Mouse (Mus musculus): ENCODE measurements around the gene Sh3gl3.

Gene Sh3gl3

GRCm38 (mm10) chr7:82173540-82173939, at the start of gene Sh3gl3:
TSS of gene Sh3gl3 (plus strand) at chr7:82173840.
- no peak for DNase-seq (ENCODE audit: low spot score)

DNA sequence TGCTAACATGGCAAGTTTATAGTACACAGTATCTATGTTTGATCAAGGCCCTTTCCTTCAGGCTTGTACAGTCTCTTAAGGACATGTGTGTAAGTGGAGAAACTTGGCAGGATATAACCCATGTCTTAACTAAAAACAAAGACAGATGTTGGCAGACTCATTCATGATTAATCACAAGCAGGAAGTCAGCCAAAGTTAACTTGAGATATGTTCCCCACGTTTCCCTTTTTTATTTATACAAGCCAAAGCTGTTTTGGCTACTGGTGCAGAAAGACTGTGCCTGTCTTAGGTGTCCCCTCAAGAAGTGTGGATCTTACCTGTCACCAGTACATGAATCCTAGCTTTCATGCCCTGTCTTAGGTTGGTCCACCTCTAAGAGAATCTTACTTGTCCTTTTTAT, 35.4 kb upstream of the Sh3gl3 start:
- DNase-seq (ENCODE audit: low spot score), result peak; percentile 11

- no peak for DNase-seq (ENCODE audit: low spot score)
These were observed 26.5 kb upstream of the Sh3gl3 start for GRCm38 (mm10) chr7:82147151-82147550.

DNA sequence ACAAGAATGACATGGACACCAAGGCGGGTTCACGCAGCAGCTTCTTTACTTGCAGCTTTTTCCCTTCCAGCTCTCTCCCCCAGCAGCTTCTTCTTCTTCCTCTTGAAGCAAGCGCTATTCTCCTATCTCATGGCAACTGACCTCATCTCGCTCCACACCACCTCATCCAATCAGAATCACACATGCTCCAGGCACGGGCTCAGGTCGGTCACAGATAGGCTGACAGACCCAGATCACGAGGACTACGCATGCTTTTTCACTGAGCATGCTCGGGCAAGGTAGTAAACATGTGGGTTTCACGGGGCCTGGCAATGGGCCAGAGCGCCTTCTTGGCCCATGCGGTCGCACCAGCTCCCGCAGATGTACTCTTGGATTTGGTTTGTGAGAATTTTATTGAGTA, 9.0 kb upstream of the Sh3gl3 start:
- DNase-seq (ENCODE audit: low spot score), result no peak

DNA sequence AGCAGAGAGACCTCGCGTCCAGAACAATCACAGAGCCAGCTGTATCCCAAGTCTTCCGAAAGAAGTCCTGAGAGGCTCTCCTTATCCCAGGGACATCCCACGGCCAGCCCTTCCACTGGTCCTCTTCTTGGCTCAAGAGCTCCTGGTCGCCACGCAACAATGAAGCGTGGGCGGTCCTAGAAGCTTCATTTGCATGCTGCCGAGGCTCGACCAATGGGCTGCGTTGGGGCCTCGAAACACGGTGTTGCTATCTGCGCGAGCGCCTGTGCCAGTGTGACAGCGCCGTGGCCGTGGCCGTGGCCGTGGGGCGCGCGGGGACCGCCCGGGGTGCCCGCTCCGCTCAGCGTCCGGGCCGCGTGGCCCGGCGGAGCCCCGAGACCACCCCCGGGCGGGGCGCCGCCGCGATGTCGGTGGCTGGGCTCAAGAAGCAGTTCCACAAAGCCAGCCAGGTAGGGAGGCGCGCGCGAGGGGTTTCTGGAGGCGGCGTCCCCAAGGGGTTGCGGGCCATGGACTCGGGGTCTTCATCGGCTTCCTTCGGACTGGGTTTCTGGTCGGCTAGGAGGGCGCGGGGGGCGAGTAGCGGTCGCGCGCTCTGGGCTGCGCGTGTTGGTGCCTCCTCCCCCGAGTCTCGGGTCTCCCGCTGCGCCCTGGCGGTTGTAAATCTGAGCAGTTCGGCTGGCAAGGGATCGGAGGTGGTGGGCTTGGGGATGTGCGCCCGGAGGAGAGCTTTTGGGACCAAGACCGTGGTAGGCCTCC, 1.1 kb downstream of the Sh3gl3 start:
- peak; percentile 22 for DNase-seq (ENCODE audit: low spot score)

DNA sequence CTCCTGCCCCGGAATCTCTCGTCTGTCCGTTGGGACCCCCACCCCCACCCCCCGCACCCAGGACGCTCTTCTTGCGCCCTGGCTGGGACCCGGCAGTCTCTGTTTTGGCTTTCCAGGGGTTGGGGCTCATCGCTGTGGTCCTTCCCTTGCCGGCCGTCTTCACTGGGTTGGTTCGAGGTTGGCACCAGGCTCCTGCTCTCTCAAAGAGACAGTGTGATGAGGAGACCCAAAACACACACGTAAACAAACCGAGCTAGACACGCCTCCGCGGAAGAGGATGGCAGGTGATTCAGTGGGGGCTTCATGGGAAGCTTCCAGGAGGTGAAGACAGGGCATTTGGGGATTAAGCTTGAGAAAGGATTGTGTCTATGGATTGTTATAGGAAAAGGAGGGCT, 1.7 kb downstream of the Sh3gl3 start:
- DNase-seq (ENCODE audit: low spot score), result no peak

DNA sequence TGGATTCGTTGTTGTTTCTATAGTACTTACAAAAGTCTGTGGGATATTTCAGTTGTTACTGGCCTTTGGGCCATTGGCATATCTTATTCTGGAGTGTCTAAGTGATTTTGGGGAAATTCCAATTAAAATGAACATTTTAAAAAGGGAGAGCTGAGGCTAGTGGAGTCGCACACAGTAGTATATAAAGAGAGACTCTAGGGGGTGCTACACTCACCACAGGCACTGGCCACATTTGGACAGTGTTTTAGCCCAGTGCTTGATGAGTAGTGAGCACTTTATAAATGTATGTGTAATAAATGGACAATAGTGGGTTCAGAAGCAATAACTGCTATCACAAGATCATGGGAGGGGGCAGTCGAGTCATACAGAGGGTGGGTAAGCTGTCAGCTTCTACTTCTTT, 2.6 kb downstream of the Sh3gl3 start:
- DNase-seq (ENCODE audit: low spot score), result no peak

DNA sequence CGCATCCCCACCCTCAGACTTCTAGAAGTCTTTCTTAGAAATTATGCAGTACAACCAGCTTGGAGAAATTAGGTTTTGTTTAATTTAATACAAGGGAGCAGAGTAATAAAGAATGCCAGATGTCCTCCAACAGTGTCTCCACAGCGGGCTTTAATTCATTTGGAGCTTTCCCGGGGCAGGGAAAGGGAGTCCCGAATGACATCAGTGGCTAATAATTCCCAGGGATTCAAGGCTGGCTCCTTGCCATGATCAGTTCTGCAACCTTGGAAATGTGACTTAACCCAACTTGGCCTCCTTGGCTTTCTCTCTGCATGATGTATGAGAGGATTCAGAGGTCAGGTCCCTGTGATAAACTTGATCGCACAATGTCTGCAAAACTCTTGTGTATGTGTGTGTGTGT, 3.7 kb downstream of the Sh3gl3 start:
- DNase-seq (ENCODE audit: low spot score), result peak; percentile 7

GRCm38 (mm10) chr7:82180919-82181318, 7.3 kb downstream of the Sh3gl3 start:
- no peak for DNase-seq (ENCODE audit: low spot score)

- no peak for DNase-seq (ENCODE audit: low spot score)
These were observed 9.1 kb downstream of the Sh3gl3 start for GRCm38 (mm10) chr7:82182781-82183180.

GRCm38 (mm10) chr7:82191604-82192003, 18.0 kb downstream of the Sh3gl3 start:
- DNase-seq (ENCODE audit: low spot score), result no peak

DNA sequence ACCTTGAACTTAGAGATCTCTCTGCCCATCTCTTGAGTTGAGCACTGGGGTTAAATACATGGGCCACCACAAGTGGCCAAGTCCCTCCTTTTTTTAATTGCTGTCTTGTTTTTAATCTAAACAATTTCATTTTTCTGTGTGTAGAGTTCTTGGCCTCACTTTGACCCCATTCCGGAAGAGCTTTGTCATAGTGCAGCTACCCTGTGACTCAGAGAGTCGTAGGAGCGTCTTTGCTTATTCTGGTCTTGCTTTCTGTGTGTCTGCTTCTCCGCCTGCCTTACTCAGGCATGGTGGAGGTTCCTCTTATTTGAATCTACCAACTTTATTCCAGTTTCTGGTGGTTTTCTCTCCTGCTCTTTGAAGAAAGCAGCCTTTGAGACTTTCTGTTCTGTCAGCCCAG, 18.9 kb downstream of the Sh3gl3 start:
- DNase-seq (ENCODE audit: low spot score), result peak; percentile 8

DNA sequence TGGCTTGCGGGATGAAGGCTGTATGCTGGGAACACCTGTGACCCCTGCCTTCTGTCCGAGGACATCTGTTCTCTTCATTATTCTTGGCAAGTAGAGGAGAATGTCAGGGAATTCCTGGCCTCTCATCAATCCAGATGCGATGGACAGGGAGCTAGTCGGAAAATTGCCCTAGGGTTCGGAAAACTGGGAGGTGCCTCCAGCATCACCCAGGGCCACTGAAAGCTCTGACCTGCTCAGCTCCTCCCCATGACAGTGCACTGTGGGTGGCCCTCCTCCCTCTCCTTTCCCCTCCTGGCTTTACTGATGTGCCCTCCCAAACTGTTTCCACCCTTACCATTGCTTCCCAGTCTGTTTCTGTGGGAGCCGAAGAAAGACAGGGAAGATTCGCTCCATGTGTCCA, 29.5 kb downstream of the Sh3gl3 start:
- no peak for DNase-seq (ENCODE audit: low spot score)

DNA sequence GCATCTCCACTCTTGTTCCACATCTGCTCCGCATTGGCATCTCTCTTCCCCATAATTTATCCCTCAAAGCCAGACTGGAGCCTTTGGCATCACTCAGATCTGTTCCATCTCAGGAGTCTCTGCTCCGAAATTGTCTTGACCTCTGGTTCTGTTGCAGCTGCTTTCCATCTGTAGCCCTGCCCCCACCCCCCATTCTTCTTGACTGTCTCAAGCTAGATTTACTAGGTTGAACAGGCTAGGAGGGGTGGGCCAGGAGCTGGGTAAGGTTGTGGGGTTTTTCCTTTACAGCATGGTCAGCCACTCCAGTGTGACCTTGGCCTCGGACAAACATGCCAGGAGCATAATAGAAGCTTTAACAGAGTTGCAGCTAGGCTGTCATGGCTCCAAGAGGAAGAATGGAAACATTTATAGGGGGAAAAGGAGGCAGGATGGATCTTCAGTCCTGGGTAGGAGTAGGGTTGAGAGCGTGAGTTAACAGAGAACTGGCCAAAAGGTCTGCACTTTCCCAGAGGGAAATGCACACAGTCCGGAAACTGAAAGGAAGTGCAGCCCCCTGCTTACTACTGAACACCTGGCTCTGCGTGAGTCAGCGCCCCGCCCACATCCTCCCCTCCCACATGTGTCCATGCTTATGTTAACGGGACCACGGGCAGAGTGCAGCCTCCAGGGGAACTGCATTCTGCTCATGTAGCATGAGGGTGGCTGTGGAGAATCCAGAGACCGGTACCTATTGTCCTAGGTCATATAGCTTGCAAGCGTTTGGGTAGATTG, 30.6 kb downstream of the Sh3gl3 start:
- no peak for DNase-seq (ENCODE audit: low spot score)

- DNase-seq (ENCODE audit: low spot score), result no peak
These were observed 31.3 kb downstream of the Sh3gl3 start for GRCm38 (mm10) chr7:82204975-82205374.

GRCm38 (mm10) chr7:82206787-82207186, 33.1 kb downstream of the Sh3gl3 start:
- DNase-seq (ENCODE audit: low spot score), result no peak

DNA sequence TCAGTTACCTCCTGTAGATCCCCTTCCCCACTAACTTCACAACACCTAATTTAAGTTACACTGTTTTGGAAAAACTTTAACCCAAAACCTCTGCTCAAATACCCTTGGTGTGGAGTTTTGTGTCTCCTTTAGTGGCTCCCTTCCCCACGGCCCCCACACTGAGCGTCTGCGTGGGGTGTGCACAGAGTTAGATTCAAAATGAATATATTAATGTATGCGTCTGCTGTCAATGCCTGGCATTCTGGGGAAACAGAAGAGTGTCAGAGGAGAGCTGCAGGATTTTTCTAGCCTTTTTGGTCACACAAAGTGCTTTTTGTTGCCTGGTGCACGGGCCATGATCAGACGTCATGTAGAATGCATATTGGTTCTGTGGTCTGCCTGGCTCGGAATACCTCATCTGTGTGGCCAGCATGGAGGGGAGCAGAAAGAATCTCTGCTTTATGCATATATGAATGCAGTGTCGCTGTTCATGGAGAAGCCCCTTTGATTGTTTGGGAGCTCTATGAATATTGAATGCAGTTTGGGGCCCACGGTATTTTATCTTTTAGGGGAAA, 47.8 kb downstream of the Sh3gl3 start:
- no peak for DNase-seq (ENCODE audit: low spot score)

- DNase-seq (ENCODE audit: low spot score), result no peak
These were observed 50.5 kb downstream of the Sh3gl3 start for GRCm38 (mm10) chr7:82223906-82224846.

- no peak for DNase-seq (ENCODE audit: low spot score)
These were observed 59.6 kb downstream of the Sh3gl3 start for GRCm38 (mm10) chr7:82233201-82233600.

DNA sequence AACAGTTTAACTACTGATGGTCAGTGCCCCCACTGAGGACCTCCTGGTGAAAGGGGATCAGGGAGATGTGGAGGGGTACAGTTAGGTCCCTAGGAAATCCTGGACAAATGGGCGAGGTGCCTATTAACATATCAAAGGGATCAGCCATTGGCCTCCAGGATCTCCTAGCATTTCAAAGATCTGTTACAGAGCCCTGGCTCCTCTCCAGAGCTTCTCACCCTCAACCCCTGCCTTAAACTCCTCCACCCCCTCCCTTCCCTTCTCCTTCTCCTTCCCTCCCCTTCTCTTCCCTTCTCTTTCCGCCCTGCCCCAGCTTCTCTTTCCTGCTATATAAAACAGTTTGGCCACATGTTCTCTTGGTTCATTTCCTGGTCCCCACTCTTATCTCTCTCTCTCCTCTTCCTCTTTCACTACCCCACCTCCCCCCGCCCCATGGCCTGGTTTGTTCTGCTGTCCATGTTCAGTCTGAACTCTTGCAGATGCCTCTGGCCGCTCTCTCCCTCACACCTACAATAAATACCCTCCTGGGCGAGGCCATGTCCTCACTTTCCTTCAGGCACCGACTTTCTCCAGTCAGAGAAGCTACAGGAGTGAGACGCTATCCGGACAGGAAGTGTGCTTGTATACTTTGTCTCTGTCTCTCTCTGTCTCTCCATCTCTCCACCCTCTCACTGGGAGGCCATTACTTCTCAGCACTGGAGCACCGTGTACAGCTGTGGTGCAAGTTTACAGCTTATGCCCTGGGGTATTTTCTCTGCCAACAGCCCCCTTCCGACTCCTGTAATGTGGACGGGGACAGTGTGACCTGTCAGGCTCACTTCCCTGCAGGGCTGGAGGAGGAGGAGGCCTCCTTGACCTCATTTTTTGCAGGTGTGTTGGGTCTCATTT, 60.6 kb downstream of the Sh3gl3 start:
- no peak for DNase-seq (ENCODE audit: low spot score)

DNA sequence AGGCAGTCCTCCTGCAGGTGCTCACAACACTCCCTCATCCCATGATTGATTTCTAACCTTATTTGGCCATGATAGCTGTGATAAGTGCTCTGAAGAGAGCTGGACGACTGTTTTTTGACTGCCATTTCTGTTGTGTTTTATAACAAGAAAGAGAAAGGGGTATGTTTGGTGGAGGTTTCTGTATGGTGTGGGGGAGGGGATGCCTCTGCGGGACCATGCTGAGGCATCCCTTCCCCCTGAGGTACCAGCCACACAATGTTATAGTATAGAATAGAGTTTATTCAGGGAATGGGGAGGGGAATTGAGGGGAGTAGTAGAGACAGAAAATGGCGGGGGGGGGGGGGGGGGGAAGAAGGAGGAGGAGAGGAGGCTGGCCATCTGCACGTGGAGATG, 61.3 kb downstream of the Sh3gl3 start:
- no peak for DNase-seq (ENCODE audit: low spot score)
